Mouse (Mus musculus) layer of hippocampus, adult 2 months (tissue): Measurements from ENCODE around the gene Serpinb9d. TPM values are rescaled to one million over a fixed set of nuclear protein-coding genes. Genes with fewer than 3 reads are reported as not detected.
"Not testable (repeated sequence)": the region's sequence is repeated elsewhere in the genome, so short reads cannot be mapped to it uniquely, and the experiment has no call there.

Source experiments
- DNase-seq, 2 experiments: peaks; one replicate each; pipeline ENCODE4 v3.0.0; 2022; ENCODE audit warnings: low spot score in 2 of 2
- H3K27ac ChIP-seq: fragments of 200-600 bp; 2 replicates; pipeline ENCODE4 v1.8.1; 2022
- H3K4me3 ChIP-seq: fragments of 200-600 bp; 2 replicates; pipeline ENCODE4 v1.8.1; 2022; ENCODE audit warnings: mild to moderate bottlenecking
- CTCF ChIP-seq: fragments of 200-600 bp; conservative IDR thresholded peaks from 2 replicates; pipeline ENCODE4 v1.8.1; 2022; ENCODE audit warnings: antibody characterized with exemption, mild to moderate bottlenecking, moderate library complexity
- long read RNA-seq, 2 experiments: library from polyadenylated mRNA; stranded (forward); transcript quantifications; one replicate each; pipeline ENCODE4 v2.0.0; 2021; ENCODE audit warnings: borderline mapping rate in 2 of 2
- total RNA-seq, 2 experiments: library from RNA; stranded (reverse); gene quantifications; 2 replicates each; pipeline ENCODE4 v1.2.3; 2021

Gene Serpinb9d
- total RNA-seq: not detected
- long read RNA-seq, experiment 1: 0 reads
- long read RNA-seq, experiment 2: 0 reads

DNA sequence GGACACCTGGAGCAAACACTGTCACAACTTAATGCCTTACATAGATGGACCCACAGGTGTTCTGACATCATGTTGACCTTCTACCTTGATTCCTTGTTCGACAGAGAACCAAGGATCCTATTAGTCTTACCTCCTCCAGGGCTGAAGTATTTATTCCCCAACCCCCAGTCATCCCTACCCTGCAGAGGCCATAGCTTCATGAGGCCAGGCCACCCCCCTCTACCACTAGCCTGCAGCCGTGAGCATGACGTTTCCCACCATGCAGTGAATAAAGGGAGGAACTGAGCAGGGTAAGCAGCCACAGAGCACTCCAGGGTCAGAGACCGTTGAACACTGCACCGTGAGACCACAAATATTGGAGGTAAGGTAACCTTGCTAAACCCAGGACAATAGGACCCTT, at the start of gene Serpinb9d:
Gene Serpinb9d, plus strand, starts transcription at position 301 of the 400 bp plus-strand sequence.
- Histone ChIP-seq H3K4me3 (no peak within 1 kb of the TSS), H3K27ac (no peak within 1 kb of the TSS)
- DNase-seq: no peak
- TF ChIP-seq CTCF: no peak

DNA sequence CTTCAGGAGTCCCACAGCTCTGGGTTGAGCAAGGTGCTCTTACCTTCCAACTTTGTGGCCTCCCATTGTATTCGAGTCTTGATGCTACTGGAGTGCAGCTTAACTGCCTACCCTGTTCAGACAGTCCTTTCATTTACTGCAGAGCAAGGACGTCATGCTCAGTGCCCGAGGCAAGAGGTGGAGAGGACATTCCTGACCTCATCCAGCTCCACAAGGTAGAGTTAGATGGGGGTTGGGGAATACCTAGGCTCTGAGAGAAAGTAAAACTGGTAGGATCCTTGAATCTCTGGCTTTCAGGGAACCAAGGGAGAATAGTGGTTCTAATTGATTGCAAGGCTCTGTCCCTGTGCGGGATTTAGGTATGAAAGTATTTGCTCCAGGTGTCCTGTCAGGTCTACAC, 33.1 kb upstream of the Serpinb9d start, which contains the start of gene Serpinb9c:
Gene Serpinb9c, minus strand, starts transcription at position 101 of the 400 bp plus-strand sequence.
- H3K4me3 ChIP-seq: no peak within 1 kb of the TSS
- TF ChIP-seq CTCF: no peak
- DNase-seq: no peak
- no peak within 1 kb of the TSS for H3K27ac ChIP-seq

DNA sequence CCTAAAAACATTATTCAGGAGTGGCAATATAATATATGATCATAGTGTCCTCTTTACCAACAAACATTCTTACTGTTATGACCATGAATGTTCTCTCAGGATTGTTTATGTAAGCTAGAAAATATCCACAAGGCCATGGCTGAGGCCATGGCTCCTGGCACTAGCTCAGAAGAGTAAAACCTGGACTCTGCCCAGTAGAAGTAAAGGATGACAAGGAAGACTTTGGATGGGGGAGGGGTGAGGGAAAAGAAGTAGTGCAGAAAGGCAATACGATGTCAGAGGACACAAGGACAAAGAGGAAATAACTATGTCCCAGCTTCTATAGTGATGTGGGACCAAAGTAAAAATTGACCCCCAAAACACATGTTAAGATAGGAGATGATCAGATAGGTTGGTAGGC, 2.3 kb upstream of the Serpinb9d start:
- DNase-seq: not testable (repeated sequence)

DNA sequence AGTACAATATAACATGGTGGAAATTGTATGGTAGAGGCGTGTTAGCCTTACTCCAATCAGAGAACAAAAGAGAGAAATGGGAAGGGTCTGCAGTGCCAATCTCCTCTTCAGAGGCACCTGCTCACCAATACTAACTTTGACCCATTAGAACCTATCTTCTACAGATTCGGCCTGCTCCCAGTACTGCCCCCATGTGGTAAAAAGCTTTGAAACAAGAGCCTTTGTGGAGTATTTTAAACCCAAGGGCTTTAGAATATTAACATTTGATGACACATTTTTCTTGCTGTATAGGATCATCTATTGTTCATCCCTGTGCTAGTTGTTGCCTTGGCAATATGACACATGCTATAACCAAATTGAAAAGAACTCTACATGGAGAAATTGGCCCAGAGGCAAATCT, 7.0 kb downstream of the Serpinb9d start:
- TF ChIP-seq CTCF: peak; percentile 52
- DNase-seq: peak in 1 of 2 experiments; percentile 12
- Histone ChIP-seq H3K4me3 (no peak overlapping the region), H3K27ac (no peak overlapping the region)

More for the DNA sequence above, 2.3 kb upstream of the Serpinb9d start:
- not testable (repeated sequence) for H3K27ac ChIP-seq, H3K4me3 ChIP-seq

DNA sequence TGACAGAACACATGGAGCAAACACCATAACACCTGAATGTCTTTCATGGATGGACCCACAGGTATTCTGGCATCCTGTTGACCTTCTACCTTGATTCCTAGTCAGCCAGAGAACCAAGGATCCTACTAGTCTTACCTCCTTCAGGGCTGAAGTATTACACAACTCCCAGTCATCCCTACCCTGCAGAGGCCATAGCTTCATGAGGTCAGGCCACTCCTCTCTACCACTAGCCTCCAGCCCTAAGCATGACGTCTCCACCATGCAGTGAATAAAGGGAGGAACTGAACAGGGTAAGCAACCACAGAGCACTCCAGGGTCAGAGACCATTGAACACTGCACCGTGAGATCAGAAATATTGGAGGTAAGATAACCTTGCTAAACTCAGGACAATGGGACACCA, 56.6 kb downstream of the Serpinb9d start, which contains the start of gene Serpinb9e:
Gene Serpinb9e, plus strand, starts transcription at position 301 of the 400 bp plus-strand sequence.
- not testable (repeated sequence) for DNase-seq

More for the DNA sequence above, 56.6 kb downstream of the Serpinb9d start, which contains the start of gene Serpinb9e:
- H3K4me3 ChIP-seq, H3K27ac ChIP-seq: not testable (repeated sequence)

Other genes with a start within 250 kb of the Serpinb9d start
- 1 to 10 TPM in 1 of 2 experiments, under 1 TPM in 1; 0.97 to 1.0 TPM for gene Serpinb6b, start 227.8 kb upstream of the Serpinb9d start, total RNA-seq
- gene Serpinb9, start 189.7 kb upstream of the Serpinb9d start, total RNA-seq: 1 to 10 TPM; 5.4 TPM
- gene Serpinb9b, start 165.5 kb upstream of the Serpinb9d start, total RNA-seq: not detected
- under 1 TPM; 0.42 to 0.44 TPM for gene Serpinb1b, start 114.4 kb upstream of the Serpinb9d start, total RNA-seq
- gene Serpinb9c, start 33.2 kb upstream of the Serpinb9d start, total RNA-seq: not detected
- gene Serpinb9e, start 56.7 kb downstream of the Serpinb9d start, total RNA-seq: not detected
- not detected for gene Serpinb9f, start 131.1 kb downstream of the Serpinb9d start, total RNA-seq
- not detected for gene Gm11397, start 202.8 kb downstream of the Serpinb9d start, total RNA-seq